Mouse (Mus musculus) effector memory CD4-positive, alpha-beta T cell, adult 7 months (primary cell): ENCODE results near the gene Adam22. TPM values are rescaled to one million over a fixed set of nuclear protein-coding genes. Genes with fewer than 3 reads are reported as not detected.

Experiments used
- polyA plus RNA-seq: library from polyadenylated mRNA; unstranded; fragments of 100-300 nt; shearing (Covaris generic); gene quantifications from one replicate; pipeline ENCODE4 v1.2.1, GENCODE M21; 2017

Gene Adam22
- polyA plus RNA-seq = 0.83 TPM

GRCm38 (mm10) chr5:8367614-8368327, at the start of gene Adam22:
Gene Adam22, minus strand, starts transcription at chr5:8368160.

DNA sequence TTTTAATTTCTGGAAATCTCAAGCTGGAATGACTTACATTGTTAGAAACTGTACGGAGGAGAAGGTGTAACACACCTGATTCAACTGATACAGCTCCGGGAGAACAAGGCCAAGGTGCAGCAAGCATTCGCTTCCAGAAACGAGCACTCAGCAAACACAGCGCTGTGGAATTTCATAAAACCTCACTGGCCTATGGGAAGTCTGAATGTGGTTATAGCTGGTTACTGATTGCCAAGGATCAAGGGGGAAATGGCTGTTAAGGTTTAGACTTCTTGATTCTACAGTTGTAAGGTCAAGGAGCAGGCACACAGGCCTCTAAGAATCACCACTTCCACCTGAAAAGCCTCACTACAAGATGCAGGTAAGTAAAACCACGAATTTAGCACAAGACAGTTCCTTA, 322.1 kb downstream of the Adam22 start, which contains the start of gene Sri:
TSS of gene Sri (plus strand) at position 224 of the 400 bp plus-strand sequence.

Other genes with a start within 250 kb of the Adam22 start
- 66.1 TPM for gene Dbf4, start 54.6 kb upstream of the Adam22 start, polyA plus RNA-seq
- 17.4 TPM for gene Slc25a40, start 54.7 kb upstream of the Adam22 start, polyA plus RNA-seq